Mouse (Mus musculus) stomach, embryonic 15.5 days (tissue): ENCODE measurements around the gene Rassf6. TPM values are rescaled to one million over a fixed set of nuclear protein-coding genes. Genes with fewer than 3 reads are reported as not detected.

ENCODE experiments used
- ATAC-seq: fragments of 200-750 bp; cut with Nextera tagmentation; 2 replicates; pipeline ENCODE4 v1.8.0; 2017; ENCODE audit warnings: low read depth, moderate number of reproducible peaks, moderate TSS enrichment; ENCODE audit not compliant: insufficient read depth, low FRiP score
- H3K27ac ChIP-seq: fragments of 300-500 bp; sonication (generic); 2 replicates; pipeline ENCODE4 v1.5.1; 2015; ENCODE audit warnings: mild to moderate bottlenecking, inconsistent platforms
- H3K27me3 ChIP-seq: fragments of 300-500 bp; sonication (generic); replicated peaks from 2 replicates; pipeline ENCODE4 v1.6.1; 2015; ENCODE audit warnings: inconsistent platforms
- H3K36me3 ChIP-seq: fragments of 300-500 bp; sonication (generic); 2 replicates; pipeline ENCODE4 v1.6.1; 2015; ENCODE audit warnings: inconsistent platforms
- H3K4me1 ChIP-seq: fragments of 300-500 bp; sonication (generic); 2 replicates; pipeline ENCODE4 v1.6.1; 2015; ENCODE audit warnings: inconsistent platforms
- H3K4me2 ChIP-seq: fragments of 300-500 bp; sonication (generic); 2 replicates; pipeline ENCODE4 v1.6.1; 2015; ENCODE audit warnings: mild to moderate bottlenecking, inconsistent platforms
- H3K4me3 ChIP-seq: fragments of 300-500 bp; sonication (generic); replicated peaks from 2 replicates; pipeline ENCODE4 v1.5.1; 2015; ENCODE audit warnings: inconsistent platforms
- H3K9ac ChIP-seq: fragments of 300-500 bp; sonication (generic); 2 replicates; pipeline ENCODE4 v1.6.1; 2015; ENCODE audit warnings: inconsistent platforms
- H3K9me3 ChIP-seq: fragments of 300-500 bp; sonication (generic); 2 replicates; pipeline ENCODE4 v1.6.1; 2016; ENCODE audit warnings: inconsistent platforms
- WGBS: fragments of 180-500 bp; shearing (Covaris S2); methylation state at CpG from one replicate; pipeline ENCODE4 v1.1.7; 2015; 5-methylcytosine and 5-hydroxymethylcytosine counted together
- polyA plus RNA-seq: library from polyadenylated mRNA; unstranded; fragments of >200 nt; fragmentation: Nextera tagmentation; extraction: Ambion mirVana; gene quantifications from 2 replicates; pipeline ENCODE4 v1.2.1, GENCODE M21; 2015

The Rassf6 gene
- polyA plus RNA-seq, 1 experiment from 2014 or later = 12.8 TPM

GRCm38 (mm10) chr5:90590676-90591075, 49.8 kb downstream of the Rassf6 start:
- Histone ChIP-seq H3K36me3 (no peaks in the 10 kb centered on the region), H3K4me2 (no peak overlapping the region), H3K4me3 (no peak overlapping the region), H3K4me1 (0 out of 2 replicates have a peak, but pooled peaks cover 6% of the 10 kb centered on the region), H3K9me3 (no peaks in the 10 kb centered on the region), H3K9ac (no peak overlapping the region), H3K27me3 (no peaks in the 10 kb centered on the region), H3K27ac (no peak overlapping the region)
- no peak for ATAC-seq
- 82% methylated on average over 10 of the region's 10 CpGs for WGBS

GRCm38 (mm10) chr5:90588708-90589595, 51.5 kb downstream of the Rassf6 start:
- Histone ChIP-seq H3K27ac (no peak overlapping the region), H3K4me3 (peak overlapping the region; percentile 38), H3K36me3 (no peaks in the 10 kb centered on the region), H3K27me3 (no peaks in the 10 kb centered on the region), H3K9ac (no peak overlapping the region), H3K4me1 (0 out of 2 replicates have a peak, but pooled peaks cover 6% of the 10 kb centered on the region), H3K9me3 (no peaks in the 10 kb centered on the region), H3K4me2 (peak overlapping the region; percentile 65)
- ATAC-seq = no peak
- WGBS = 24% methylated on average over 25 of the region's 25 CpGs

DNA sequence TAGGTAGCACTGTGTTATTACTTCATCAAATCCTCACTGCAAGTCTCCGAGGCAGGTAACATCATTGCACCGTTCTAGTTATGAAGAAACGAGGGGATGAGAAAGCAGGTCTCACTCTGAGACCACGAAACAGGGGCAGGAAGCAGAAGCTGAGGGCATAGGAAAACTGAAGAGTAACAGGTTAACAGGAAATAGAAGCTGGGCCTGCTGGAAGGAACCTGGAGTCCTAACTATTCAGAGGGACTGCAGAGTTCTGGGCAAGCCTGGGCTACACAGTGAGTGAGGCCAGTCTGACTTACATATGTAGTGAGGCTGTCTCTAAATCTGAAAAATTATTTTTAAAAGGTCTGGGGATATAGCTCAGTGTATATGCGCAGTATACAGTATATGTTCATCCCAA, 52.4 kb downstream of the Rassf6 start:
- Histone ChIP-seq H3K27ac (no peak overlapping the region), H3K4me2 (no peak overlapping the region), H3K27me3 (no peaks in the 10 kb centered on the region), H3K9ac (no peak overlapping the region), H3K4me1 (0 out of 2 replicates have a peak, but pooled peaks cover 6% of the 10 kb centered on the region), H3K4me3 (no peak overlapping the region), H3K36me3 (no peaks in the 10 kb centered on the region), H3K9me3 (no peaks in the 10 kb centered on the region)
- WGBS = 90% methylated on average over 5 of the region's 5 CpGs
- ATAC-seq = no peak

DNA sequence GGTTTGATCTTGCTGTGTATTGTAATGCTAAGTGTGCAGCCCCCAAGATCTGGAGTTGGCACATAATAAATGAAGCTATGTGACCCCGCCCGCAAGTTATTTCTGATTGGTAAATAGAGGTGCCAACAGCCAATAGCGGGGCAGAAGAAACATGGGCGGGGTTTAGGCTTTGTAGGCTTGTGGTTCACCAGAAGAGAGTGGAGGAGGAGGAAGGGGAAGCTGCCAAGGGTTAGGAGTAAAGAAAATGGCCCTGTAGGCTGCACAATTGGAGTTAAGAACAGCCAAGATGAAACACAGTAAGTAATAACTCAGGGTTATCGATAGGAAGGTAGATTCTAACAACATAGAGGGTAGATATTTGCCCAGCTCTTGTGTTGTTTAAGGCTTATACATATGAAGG, 53.9 kb downstream of the Rassf6 start:
- WGBS = 71% methylated on average over 5 of the region's 5 CpGs
- no peak overlapping the region for H3K27ac ChIP-seq
- ATAC-seq = no peak
- H3K27me3 ChIP-seq = no peaks in the 10 kb centered on the region
- H3K4me1 ChIP-seq = no peaks in the 10 kb centered on the region
- no peaks in the 10 kb centered on the region for H3K9me3 ChIP-seq
- H3K4me2 ChIP-seq = no peak overlapping the region
- H3K36me3 ChIP-seq = no peaks in the 10 kb centered on the region
- no peak overlapping the region for H3K4me3 ChIP-seq
- H3K9ac ChIP-seq = no peak overlapping the region

DNA sequence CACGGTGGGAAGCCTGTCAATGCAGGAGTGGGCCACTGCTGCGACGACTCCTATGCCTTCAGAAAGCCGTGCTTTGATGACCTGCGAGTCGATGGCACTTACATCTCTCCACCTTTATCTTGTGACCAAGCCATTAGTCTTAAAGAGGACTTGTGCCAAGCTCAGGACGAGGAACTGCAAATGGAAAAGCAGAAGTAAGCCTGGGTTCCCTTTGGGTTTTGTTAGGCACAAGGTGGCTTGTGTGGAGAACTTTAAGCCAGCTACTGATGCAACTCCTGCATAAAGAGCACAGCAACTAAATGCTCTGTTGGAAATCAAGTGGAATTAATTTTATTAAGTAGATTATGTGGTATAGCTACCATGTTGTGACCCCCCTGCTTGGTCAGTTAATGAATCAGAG, 55.7 kb downstream of the Rassf6 start:
- Histone ChIP-seq H3K4me1 (no peaks in the 10 kb centered on the region), H3K9me3 (no peaks in the 10 kb centered on the region), H3K27ac (no peak overlapping the region), H3K4me2 (no peak overlapping the region), H3K9ac (no peak overlapping the region), H3K27me3 (no peaks in the 10 kb centered on the region), H3K4me3 (no peak overlapping the region), H3K36me3 (no peaks in the 10 kb centered on the region)
- WGBS = 73% methylated on average over 7 of the region's 7 CpGs
- ATAC-seq = no peak

GRCm38 (mm10) chr5:90582179-90582578, 58.3 kb downstream of the Rassf6 start:
- ATAC-seq = no peak
- no peak overlapping the region for H3K9ac ChIP-seq
- no peak overlapping the region for H3K4me2 ChIP-seq
- H3K4me1 ChIP-seq = peaks cover 4% of the 10 kb centered on the region; the same call in 1 of the 2 replicates
- H3K27me3 ChIP-seq = no peaks in the 10 kb centered on the region
- H3K36me3 ChIP-seq = no peaks in the 10 kb centered on the region
- no peak overlapping the region for H3K4me3 ChIP-seq
- WGBS = 69% methylated on average over 6 of the region's 6 CpGs
- no peak overlapping the region for H3K27ac ChIP-seq
- H3K9me3 ChIP-seq = no peaks in the 10 kb centered on the region

- no peaks in the 10 kb centered on the region for H3K36me3 ChIP-seq
- no peaks in the 10 kb centered on the region for H3K9me3 ChIP-seq
- H3K9ac ChIP-seq = no peak overlapping the region
- no peak overlapping the region for H3K4me3 ChIP-seq
- H3K4me1 ChIP-seq = peaks cover 4% of the 10 kb centered on the region; the same call in 1 of the 2 replicates
- H3K4me2 ChIP-seq = no peak overlapping the region
- no peak for ATAC-seq
- WGBS = 89% methylated on average over 9 of the region's 9 CpGs
- H3K27me3 ChIP-seq = no peaks in the 10 kb centered on the region
- no peak overlapping the region for H3K27ac ChIP-seq
These were observed 60.9 kb downstream of the Rassf6 start for GRCm38 (mm10) chr5:90579556-90579955.

- Histone ChIP-seq H3K36me3 (no peaks in the 10 kb centered on the region), H3K27me3 (no peaks in the 10 kb centered on the region), H3K27ac (no peak overlapping the region), H3K9ac (no peak overlapping the region), H3K4me3 (no peak overlapping the region), H3K4me1 (peaks cover 4% of the 10 kb centered on the region; the same call in 1 of the 2 replicates), H3K9me3 (no peaks in the 10 kb centered on the region), H3K4me2 (no peak overlapping the region)
- no peak for ATAC-seq
- 23% methylated on average over 9 of the region's 9 CpGs for WGBS
These were observed 62.7 kb downstream of the Rassf6 start for GRCm38 (mm10) chr5:90577751-90578150.

- H3K9ac ChIP-seq = no peak overlapping the region
- H3K27me3 ChIP-seq = no peaks in the 10 kb centered on the region
- no peaks in the 10 kb centered on the region for H3K36me3 ChIP-seq
- ATAC-seq = no peak
- H3K4me3 ChIP-seq = no peak overlapping the region
- no peak overlapping the region for H3K4me2 ChIP-seq
- H3K27ac ChIP-seq = no peak overlapping the region
- 29% methylated on average over 3 of the region's 3 CpGs for WGBS
- H3K9me3 ChIP-seq = no peaks in the 10 kb centered on the region
- no peaks in the 10 kb centered on the region for H3K4me1 ChIP-seq
These were observed 69.2 kb downstream of the Rassf6 start for GRCm38 (mm10) chr5:90571216-90571615.

GRCm38 (mm10) chr5:90568338-90568737, 72.1 kb downstream of the Rassf6 start:
- no peak overlapping the region for H3K27ac ChIP-seq
- ATAC-seq = peak; percentile 76
- H3K4me1 ChIP-seq = no peaks in the 10 kb centered on the region
- no peaks in the 10 kb centered on the region for H3K9me3 ChIP-seq
- no peaks in the 10 kb centered on the region for H3K36me3 ChIP-seq
- H3K4me2 ChIP-seq = no peak overlapping the region
- no peaks in the 10 kb centered on the region for H3K27me3 ChIP-seq
- no peak overlapping the region for H3K9ac ChIP-seq
- H3K4me3 ChIP-seq = no peak overlapping the region

DNA sequence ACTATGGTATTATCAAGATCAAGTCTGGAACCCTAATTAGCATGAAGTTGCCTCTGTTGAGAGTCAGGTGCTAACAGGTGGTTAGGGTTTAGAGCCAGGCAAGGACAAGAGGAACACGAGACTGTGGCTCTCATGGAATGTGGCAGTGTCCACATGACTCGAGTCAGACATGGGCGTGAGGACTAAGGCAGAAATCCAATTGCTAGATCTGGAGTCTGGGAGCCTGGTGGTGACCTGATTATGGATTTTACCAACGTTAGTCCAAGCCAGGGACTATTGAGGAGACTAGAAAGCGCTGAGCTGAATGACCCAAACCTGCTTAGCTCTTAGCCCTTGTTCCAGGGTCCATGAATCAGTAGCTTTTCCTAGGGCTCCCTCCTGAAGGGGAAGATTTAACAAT, 72.7 kb downstream of the Rassf6 start:
- Histone ChIP-seq H3K4me2 (no peak overlapping the region), H3K27me3 (no peaks in the 10 kb centered on the region), H3K4me3 (no peak overlapping the region), H3K9me3 (no peaks in the 10 kb centered on the region), H3K9ac (no peak overlapping the region), H3K4me1 (no peaks in the 10 kb centered on the region), H3K27ac (no peak overlapping the region), H3K36me3 (no peaks in the 10 kb centered on the region)
- ATAC-seq = no peak
- WGBS = 65% methylated on average over 5 of the region's 5 CpGs

DNA sequence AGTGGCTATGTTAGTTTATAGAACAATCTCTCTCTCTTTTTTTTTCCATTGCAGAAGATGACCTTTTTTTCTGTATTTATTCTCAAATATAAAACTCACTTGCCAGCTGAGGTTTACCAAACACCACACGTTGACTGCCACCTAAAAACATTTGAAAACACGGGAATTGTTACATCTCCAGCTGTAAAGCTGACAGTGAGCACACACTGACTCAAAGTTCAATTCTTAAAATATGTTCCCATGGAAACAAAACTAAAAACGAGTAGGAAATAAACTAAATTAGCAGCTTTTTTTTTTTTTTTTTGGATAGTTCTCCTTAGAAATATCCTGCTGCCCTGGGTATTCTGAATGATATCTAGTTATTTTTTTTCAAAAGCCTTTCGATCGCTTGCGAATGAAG, 75.3 kb downstream of the Rassf6 start:
- Histone ChIP-seq H3K4me1 (no peaks in the 10 kb centered on the region), H3K4me2 (no peak overlapping the region), H3K27ac (no peak overlapping the region), H3K36me3 (no peaks in the 10 kb centered on the region), H3K9me3 (no peaks in the 10 kb centered on the region), H3K27me3 (no peaks in the 10 kb centered on the region), H3K4me3 (no peak overlapping the region), H3K9ac (no peak overlapping the region)
- no peak for ATAC-seq
- 74% methylated on average over 6 of the region's 6 CpGs for WGBS
